Mouse (Mus musculus) layer of hippocampus, adult 9-11 months (tissue): ENCODE results near the gene Grik1.

Experiments
- DNase-seq: peaks from one replicate; pipeline ENCODE4 v3.0.0; 2022

The Grik1 gene

GRCm38 (mm10) chr16:88290132-88290772 lies at the start of gene Grik1:
TSS of gene Grik1 (minus strand) at chr16:88290265.
- DNase-seq, result peak; percentile 39

- DNase-seq, result no peak
Measured at GRCm38 (mm10) chr16:88294209-88294608, 4.1 kb upstream of the Grik1 start.

DNA sequence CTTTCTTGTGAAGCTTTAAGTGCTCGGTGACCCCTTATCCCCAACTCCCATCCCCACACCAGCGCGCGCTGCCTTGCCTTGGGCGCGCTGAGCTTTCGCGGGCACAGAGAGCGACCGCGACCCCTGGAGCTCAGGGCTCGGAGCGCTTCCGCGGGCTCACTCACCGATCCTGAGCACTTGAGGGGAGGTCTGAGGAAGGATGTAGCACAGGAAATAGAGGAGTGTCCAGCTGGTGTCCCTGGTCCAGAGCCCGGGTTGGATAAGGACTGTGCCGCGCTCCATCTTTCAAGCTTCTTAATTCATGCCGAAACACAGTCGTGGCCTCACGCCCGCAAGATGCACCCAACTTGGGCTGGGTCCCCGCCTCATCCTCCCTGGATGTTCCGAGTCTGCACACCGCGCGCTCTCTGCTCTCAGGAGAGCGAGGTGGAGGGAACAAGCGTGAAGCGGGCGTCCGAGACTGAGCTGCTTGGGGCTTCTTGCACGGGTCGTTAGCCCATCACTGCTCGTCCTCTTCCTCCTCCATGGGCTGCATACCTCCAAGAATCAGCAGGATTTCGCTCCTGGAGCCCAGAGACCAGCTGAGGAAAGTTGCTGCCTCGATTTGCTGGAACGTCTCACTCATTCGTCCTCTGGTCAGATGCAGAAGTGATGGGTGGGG lies 514 bp downstream of the Grik1 start:
- no peak for DNase-seq

GRCm38 (mm10) chr16:88258407-88258806 lies 31.7 kb downstream of the Grik1 start:
- no peak for DNase-seq

- no peak for DNase-seq
Measured at GRCm38 (mm10) chr16:88257072-88257471, 33.0 kb downstream of the Grik1 start.

DNA sequence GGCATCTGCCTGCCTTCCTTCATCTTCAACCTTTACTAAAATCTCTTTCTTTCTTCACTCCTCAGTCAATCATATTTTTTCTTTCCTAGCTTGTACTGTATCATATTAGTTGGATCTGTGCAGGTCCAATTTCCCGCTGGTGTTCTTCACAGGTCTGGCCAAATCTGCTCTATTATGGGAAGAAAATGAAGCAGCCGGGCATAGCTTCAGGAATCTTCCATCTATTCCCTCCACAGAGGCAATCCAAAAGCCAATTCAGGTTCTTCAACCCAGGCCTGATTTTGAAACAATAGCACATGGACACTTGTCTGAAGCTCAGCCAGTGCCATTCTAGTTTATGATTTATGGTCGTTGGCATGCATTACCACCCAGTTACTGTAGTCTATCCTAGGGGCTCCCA lies 34.0 kb downstream of the Grik1 start:
- no peak for DNase-seq

DNA sequence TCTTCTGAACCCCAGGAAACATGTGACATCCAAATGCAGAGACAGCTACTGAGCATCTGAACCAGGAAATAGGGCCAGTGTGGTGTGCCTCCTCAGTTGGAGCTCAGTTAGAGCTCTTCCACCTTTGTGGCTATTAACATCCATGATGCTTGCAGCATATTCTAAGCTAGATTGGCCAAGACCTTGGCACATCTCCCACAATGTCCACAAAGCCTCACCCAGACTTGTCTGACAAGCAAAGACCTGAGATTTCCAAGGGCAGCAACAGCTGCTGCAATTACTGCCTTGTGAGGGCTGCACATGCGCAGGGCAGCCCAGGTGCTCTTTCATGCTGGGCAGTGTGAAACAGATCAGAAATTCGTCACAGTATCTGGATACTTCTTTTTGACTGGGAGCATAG lies 37.4 kb downstream of the Grik1 start:
- no peak for DNase-seq

GRCm38 (mm10) chr16:88251049-88251448 lies 39.0 kb downstream of the Grik1 start:
- DNase-seq, result no peak

DNA sequence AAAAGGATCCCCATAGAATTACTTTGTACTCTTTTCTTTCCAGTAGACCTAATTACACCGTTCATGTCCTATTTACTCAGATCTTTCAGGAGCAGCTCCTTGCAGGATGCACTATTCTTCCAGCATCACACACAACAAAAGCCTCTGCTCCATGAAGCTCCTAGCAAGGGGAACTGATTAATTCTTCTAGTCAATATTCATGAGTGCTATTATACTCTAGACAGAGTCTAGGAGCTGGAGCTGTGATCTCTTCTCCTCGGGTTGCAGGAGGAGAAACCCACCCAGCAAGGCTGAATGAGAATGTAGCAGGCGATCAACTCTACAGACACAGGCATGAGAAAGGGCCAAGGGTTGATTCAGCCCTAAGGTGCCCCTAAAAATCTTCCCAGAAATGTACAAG lies 40.2 kb downstream of the Grik1 start:
- DNase-seq, result no peak

DNA sequence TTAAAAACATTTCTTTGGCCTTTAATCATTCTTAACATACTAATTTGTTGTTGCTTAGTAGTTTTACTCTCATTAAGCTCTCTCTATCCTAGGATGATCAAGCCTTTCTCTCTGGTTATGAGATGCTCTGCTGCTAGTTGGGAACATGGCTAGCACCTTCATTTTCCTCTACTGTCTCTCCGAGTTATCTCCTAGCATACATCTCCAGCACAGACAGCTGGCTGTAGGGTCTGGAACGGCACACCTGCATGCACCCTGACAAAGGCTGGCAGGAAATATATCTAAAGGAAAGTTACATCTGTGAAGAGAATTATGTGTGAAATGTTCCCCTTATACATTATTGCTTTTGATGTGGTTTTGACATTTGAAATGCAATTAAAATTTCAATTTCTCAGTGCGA lies 42.5 kb downstream of the Grik1 start:
- DNase-seq, result no peak

GRCm38 (mm10) chr16:88244658-88245057 lies 45.4 kb downstream of the Grik1 start:
- DNase-seq, result peak; percentile 27

DNA sequence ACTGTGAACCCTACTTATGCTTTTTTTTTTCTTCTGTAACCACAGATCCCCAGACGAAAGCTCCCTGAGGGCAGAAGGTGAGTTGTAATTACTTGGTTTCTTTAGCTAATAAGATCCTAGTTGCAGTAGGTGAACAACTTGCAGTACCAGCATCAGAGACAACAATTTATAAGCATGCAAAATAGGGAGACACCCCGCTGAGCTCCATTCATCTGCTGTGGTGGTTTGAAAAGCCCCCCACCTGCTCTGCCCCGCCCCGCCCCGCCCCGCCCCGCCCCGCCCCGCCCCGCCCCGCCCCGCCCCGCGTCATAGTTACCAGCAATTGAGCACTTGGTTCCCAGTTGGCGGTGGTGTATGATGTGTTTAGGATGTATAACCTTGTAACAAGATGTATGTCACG lies 64.4 kb downstream of the Grik1 start:
- DNase-seq, result no peak

DNA sequence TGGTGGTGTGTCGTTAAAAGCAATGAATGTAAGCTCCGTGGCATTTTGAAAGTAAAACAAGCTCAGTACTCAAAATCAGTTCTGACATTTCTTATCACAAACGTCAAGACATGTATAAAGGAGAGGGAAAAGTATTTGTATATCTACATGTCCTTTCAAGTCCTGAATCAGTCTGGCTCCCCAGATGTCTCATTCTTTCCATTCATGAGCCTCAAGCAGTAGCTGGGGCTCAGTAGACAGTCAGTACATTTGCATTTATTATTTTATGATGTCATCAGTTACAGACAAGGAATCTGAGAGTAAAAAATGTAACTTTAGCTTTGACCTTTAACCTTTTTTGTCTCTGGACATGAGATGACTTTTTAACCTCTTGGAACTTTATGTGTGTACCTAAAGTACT lies 68.1 kb downstream of the Grik1 start:
- no peak for DNase-seq

DNA sequence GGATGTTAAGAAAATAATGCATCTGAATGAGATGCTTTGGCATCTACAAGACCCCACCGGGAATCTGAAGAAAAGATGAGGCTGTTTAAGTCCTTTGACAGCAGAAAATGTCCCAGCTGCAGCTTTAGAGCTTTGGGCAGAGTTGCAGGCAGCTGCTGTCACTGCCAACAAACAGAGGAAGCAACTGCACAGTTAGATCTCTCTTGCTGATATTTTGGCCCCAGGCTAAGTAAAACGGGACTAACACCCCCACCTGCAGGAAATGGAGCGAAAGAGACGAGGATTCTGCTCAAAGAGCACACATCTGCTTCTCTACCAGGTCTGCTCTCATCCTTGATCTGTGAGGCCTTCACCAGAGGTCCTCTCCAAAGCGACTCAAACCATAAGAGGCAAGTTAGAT lies 77.5 kb downstream of the Grik1 start:
- DNase-seq, result no peak

DNA sequence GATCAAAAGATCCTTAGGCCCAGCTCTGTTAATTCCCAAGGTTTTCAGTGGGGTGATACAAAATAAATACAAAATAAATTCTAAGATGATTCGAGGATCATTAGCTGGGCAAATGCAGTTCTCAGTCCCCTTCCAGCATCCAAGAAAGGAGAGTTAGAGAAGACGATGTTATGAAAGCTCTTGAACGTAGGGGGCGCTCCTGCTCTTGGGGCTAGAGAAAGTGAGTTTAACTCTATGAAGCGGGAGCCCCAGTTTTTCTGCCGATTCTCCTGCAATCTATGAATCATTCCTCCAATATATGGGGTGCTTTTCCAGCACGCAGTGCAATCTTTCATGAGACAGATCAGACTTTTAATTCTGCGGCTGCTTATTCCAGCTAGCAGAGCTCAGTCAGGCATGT lies 78.2 kb downstream of the Grik1 start:
- DNase-seq, result no peak

GRCm38 (mm10) chr16:88204400-88204799 lies 85.7 kb downstream of the Grik1 start:
- peak; percentile 54 for DNase-seq

- no peak for DNase-seq
Measured at GRCm38 (mm10) chr16:88203985-88204384, 86.1 kb downstream of the Grik1 start.

DNA sequence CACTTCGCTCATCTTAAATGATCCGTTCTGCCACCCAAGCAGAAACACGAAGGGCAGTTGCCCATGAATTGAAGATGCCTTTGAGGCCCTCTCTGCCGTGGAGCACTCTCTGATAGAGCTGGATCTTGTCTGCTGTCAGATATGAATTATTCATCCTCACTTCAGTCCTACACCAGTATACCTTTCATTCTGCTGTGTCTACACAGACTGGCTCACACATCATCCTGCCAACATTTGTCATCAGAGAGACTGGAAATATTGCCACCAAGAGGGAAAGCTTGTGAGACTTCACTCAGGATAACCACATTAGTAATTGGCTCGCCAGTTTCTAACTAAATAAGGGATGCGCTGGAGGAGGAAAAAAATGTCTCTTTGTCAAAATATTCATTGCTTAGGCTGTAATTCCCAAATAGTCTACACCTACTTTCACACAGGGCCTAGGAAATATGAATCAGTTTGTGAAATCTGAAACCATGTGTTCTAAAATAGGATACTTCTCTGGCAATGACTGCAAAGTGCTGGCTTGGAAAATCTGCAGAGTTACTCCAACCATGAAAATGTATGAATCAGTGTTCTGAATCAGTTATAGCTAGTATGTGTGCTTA lies 102.5 kb downstream of the Grik1 start:
- peak; percentile 11 for DNase-seq

DNA sequence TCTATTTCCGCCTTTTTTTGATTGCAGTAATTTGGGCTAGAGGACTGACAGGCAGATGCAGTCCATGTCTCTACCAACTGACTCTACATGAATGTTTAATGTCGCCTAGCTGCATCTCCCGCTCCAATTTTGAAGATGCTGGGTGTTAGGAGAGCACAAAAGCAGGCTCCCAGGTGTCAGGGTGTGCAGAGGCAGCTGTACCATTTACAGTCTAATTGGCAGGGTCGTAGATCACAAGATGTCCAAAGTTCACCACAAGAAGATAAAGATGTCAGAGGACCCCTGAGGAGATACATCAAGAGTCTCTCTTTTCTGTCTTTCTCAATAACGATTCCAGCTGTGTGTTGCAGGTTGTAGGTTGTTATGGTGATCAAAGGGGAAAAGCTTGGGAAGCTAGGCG lies 111.3 kb downstream of the Grik1 start:
- no peak for DNase-seq

GRCm38 (mm10) chr16:88177364-88177763 lies 112.7 kb downstream of the Grik1 start:
- no peak for DNase-seq

DNA sequence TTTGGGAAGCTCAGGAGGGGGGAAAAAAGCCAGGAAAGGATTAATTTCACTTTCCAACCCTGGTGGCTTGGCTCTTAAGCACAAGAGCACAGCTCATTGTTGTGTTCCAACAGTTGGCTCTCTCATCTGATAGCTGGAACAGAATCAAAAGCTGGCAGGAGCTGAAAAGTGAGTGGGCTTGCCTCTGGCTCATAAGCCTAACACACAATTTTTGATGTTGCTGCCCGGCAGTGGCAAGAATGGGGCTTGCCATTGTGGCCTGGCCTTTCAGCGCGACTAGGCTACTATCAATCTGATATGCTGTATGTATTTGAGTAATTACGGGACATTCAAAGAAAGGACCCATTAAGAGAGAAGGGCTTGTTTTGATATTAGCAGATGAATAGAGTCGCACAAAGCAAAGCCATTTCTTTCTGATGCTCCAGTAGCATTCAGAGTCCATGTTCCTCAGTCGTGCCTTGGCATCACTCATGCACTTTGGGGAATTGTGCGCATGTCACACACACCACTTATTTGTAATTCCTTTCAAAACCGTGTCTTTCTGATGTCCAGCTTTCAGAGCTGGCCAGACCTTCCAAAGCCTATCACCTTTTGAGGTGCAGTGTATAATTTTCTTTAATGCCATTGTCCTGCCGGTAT lies 115.9 kb downstream of the Grik1 start:
- peak; percentile 77 for DNase-seq

DNA sequence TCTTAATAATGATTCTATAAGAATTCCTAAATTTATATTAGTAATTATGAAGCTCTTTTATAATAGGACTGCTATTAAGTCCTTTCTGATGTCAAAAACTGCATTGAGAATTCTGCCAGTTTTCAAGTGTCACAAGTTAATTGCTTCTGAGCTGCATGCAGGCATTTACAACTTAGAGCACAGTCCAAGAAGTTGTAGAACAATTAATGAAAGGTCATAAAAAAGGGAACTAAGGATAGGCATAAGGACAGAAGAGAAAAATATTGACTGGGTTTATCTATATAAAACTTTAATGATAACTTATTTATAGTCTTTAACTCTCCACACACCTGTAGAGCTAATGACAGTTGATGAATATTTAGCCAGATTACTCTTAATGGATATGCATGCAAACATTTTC lies 123.5 kb downstream of the Grik1 start:
- no peak for DNase-seq

- no peak for DNase-seq
Measured at GRCm38 (mm10) chr16:88142574-88142973, 147.5 kb downstream of the Grik1 start.

GRCm38 (mm10) chr16:88142136-88142535 lies 147.9 kb downstream of the Grik1 start:
- DNase-seq, result no peak
